Mouse (Mus musculus): ENCODE data around the gene Gm4894. TPM values are rescaled to one million over a fixed set of nuclear protein-coding genes. Genes with fewer than 3 reads are reported as not detected.

The Gm4894 gene
- total RNA-seq, 2 experiments from 2014 or later = not detected

Other genes with a start within 250 kb of the Gm4894 start
- gene Zw10, start 194.9 kb upstream of the Gm4894 start, total RNA-seq (2015) = 28.7 and 30.7 TPM in 2 replicates
- gene Zw10, start 194.9 kb upstream of the Gm4894 start, total RNA-seq (2017) = 24.4 and 26.0 TPM in 2 replicates
- gene Tmprss5, start 169.3 kb upstream of the Gm4894 start, total RNA-seq (2015) = not detected in 2 replicates
- not detected in 2 replicates for gene Tmprss5, start 169.3 kb upstream of the Gm4894 start, total RNA-seq (2017)
- gene Drd2, start 90.1 kb downstream of the Gm4894 start, total RNA-seq (2015) = not detected in 2 replicates
- not detected in 2 replicates for gene Drd2, start 90.1 kb downstream of the Gm4894 start, total RNA-seq (2017)
- not detected in 2 replicates for gene Ankk1, start 176.5 kb downstream of the Gm4894 start, total RNA-seq (2015)
- gene Ankk1, start 176.5 kb downstream of the Gm4894 start, total RNA-seq (2017) = not detected in 2 replicates
- gene Ttc12, start 235.7 kb downstream of the Gm4894 start, total RNA-seq (2015) = 1.3 TPM in 2 replicates
- gene Ttc12, start 235.7 kb downstream of the Gm4894 start, total RNA-seq (2017) = 0.95 and 3.2 TPM in 2 replicates